Mouse (Mus musculus) testis, adult 2 months (tissue): Measurements from ENCODE around the gene Crtac1.

Experiments
- CTCF ChIP-seq: fragments of 200-500 bp; IDR thresholded peaks from 2 replicates; pipeline ENCODE4 v1.5.1; 2012; ENCODE audit warnings: low read depth, mild to moderate bottlenecking, inconsistent platforms, low read length, moderate library complexity; ENCODE audit not compliant: control insufficient read depth, insufficient read depth, insufficient replicate concordance
- POLR2A ChIP-seq: fragments of 200-500 bp; IDR thresholded peaks from 2 replicates; pipeline ENCODE4 v1.6.1; 2012; ENCODE audit warnings: low read depth, mild to moderate bottlenecking, inconsistent platforms, low read length, moderate library complexity; ENCODE audit not compliant: control insufficient read depth

- no peak for TF ChIP-seq CTCF
- no peak for TF ChIP-seq POLR2A
These were observed 161.5 kb downstream of the Crtac1 start for GRCm38 (mm10) chr19:42270119-42270518.
